Mouse (Mus musculus): ENCODE measurements around the gene Slc46a1. TPM values are rescaled to one million over a fixed set of nuclear protein-coding genes. Genes with fewer than 3 reads are reported as not detected.

The Slc46a1 gene
- polyA plus RNA-seq, 1 experiment from 2014 or later, result 18.4 TPM

- ATAC-seq (ENCODE audit: low FRiP score), result no peak
- Histone ChIP-seq H3K27me3 (no peaks in the 10 kb centered on the region), H3K4me1 (peaks cover 17% of the 10 kb centered on the region), H3K4me2 (peak overlapping the region; percentile 81), H3K9me3 (no peaks in the 10 kb centered on the region), H3K9ac (peak overlapping the region; percentile 91), H3K27ac (no peak overlapping the region), H3K4me3 (replicated peaks) (peak overlapping the region; percentile 84), H3K36me3 (replicated peaks) (peaks cover 46% of the 10 kb centered on the region)
- 82% methylated on average over 3 of the region's 3 CpGs for WGBS
Observed at GRCm38 (mm10) chr11:78513106-78513790, 47.8 kb downstream of the Slc46a1 start.

- Histone ChIP-seq H3K27ac (no peak overlapping the region), H3K36me3 (replicated peaks) (peaks cover 59% of the 10 kb centered on the region), H3K9me3 (no peaks in the 10 kb centered on the region), H3K27me3 (no peaks in the 10 kb centered on the region), H3K4me3 (replicated peaks) (no peak overlapping the region), H3K9ac (no peak overlapping the region), H3K4me1 (peaks cover 17% of the 10 kb centered on the region), H3K4me2 (no peak overlapping the region)
- WGBS, result 64% methylated on average over 2 of the region's 2 CpGs
- ATAC-seq (ENCODE audit: low FRiP score), result no peak
Observed at GRCm38 (mm10) chr11:78515549-78516325, 50.2 kb downstream of the Slc46a1 start.

- no peak for ATAC-seq (ENCODE audit: low FRiP score)
- 89% methylated on average over 10 of the region's 10 CpGs for WGBS
- H3K4me3 ChIP-seq (replicated peaks), result no peak overlapping the region
- H3K27ac ChIP-seq, result no peak overlapping the region
- no peaks in the 10 kb centered on the region for H3K27me3 ChIP-seq
- no peaks in the 10 kb centered on the region for H3K9me3 ChIP-seq
- no peak overlapping the region for H3K4me2 ChIP-seq
- H3K9ac ChIP-seq, result no peak overlapping the region
- peaks cover 91% of the 10 kb centered on the region for H3K36me3 ChIP-seq (replicated peaks)
- H3K4me1 ChIP-seq, result no peaks in the 10 kb centered on the region
Observed at GRCm38 (mm10) chr11:78518931-78519330, 53.4 kb downstream of the Slc46a1 start.

Other genes with a start within 250 kb of the Slc46a1 start
- gene Sdf2, start 220.0 kb upstream of the Slc46a1 start, polyA plus RNA-seq (2016; fragmentation: Nextera tagmentation; extraction: Ambion mirVana), result 45.1 and 48.3 TPM in 2 replicates
- 38.9 and 43.2 TPM in 2 replicates for gene Supt6, start 219.7 kb upstream of the Slc46a1 start, polyA plus RNA-seq (2016; fragmentation: Nextera tagmentation; extraction: Ambion mirVana)
- 79.8 and 93.9 TPM in 2 replicates for gene 2610507B11Rik, start 203.9 kb upstream of the Slc46a1 start, polyA plus RNA-seq (2016; fragmentation: Nextera tagmentation; extraction: Ambion mirVana)
- 0.41 and 0.52 TPM in 2 replicates for gene BC030499, start 174.9 kb upstream of the Slc46a1 start, polyA plus RNA-seq (2016; fragmentation: Nextera tagmentation; extraction: Ambion mirVana)
- 63.0 and 64.7 TPM in 2 replicates for gene Spag5, start 164.2 kb upstream of the Slc46a1 start, polyA plus RNA-seq (2016; fragmentation: Nextera tagmentation; extraction: Ambion mirVana)
- gene Aldoc, start 142.7 kb upstream of the Slc46a1 start, polyA plus RNA-seq (2016; fragmentation: Nextera tagmentation; extraction: Ambion mirVana), result 26.9 and 31.6 TPM in 2 replicates
- 58.8 and 62.5 TPM in 2 replicates for gene Pigs, start 137.3 kb upstream of the Slc46a1 start, polyA plus RNA-seq (2016; fragmentation: Nextera tagmentation; extraction: Ambion mirVana)
- 75.6 and 76.5 TPM in 2 replicates for gene Unc119, start 122.2 kb upstream of the Slc46a1 start, polyA plus RNA-seq (2016; fragmentation: Nextera tagmentation; extraction: Ambion mirVana)
- 0.06 TPM in 1 of 2 replicates, not detected in the other for gene Foxn1, start 79.1 kb upstream of the Slc46a1 start, polyA plus RNA-seq (2016; fragmentation: Nextera tagmentation; extraction: Ambion mirVana)
- not detected in 2 replicates for gene Slc13a2, start 43.5 kb upstream of the Slc46a1 start, polyA plus RNA-seq (2016; fragmentation: Nextera tagmentation; extraction: Ambion mirVana)
- 32.1 and 34.8 TPM in 2 replicates for gene Sarm1, start 32.1 kb downstream of the Slc46a1 start, polyA plus RNA-seq (2016; fragmentation: Nextera tagmentation; extraction: Ambion mirVana)
- 32.8 and 36.9 TPM in 2 replicates for gene Vtn, start 33.4 kb downstream of the Slc46a1 start, polyA plus RNA-seq (2016; fragmentation: Nextera tagmentation; extraction: Ambion mirVana)
- gene Sebox, start 37.8 kb downstream of the Slc46a1 start, polyA plus RNA-seq (2016; fragmentation: Nextera tagmentation; extraction: Ambion mirVana), result not detected in 2 replicates
- 76.8 and 79.7 TPM in 2 replicates for gene Tmem199, start 46.5 kb downstream of the Slc46a1 start, polyA plus RNA-seq (2016; fragmentation: Nextera tagmentation; extraction: Ambion mirVana)
- 161 and 169 TPM in 2 replicates for gene Poldip2, start 46.5 kb downstream of the Slc46a1 start, polyA plus RNA-seq (2016; fragmentation: Nextera tagmentation; extraction: Ambion mirVana)
- gene Tnfaip1, start 70.6 kb downstream of the Slc46a1 start, polyA plus RNA-seq (2016; fragmentation: Nextera tagmentation; extraction: Ambion mirVana), result 72.0 and 72.7 TPM in 2 replicates
- 93.8 and 97.1 TPM in 2 replicates for gene Ift20, start 70.7 kb downstream of the Slc46a1 start, polyA plus RNA-seq (2016; fragmentation: Nextera tagmentation; extraction: Ambion mirVana)
- 55.3 and 55.7 TPM in 2 replicates for gene Tmem97, start 85.1 kb downstream of the Slc46a1 start, polyA plus RNA-seq (2016; fragmentation: Nextera tagmentation; extraction: Ambion mirVana)
- gene Nlk, start 231.7 kb downstream of the Slc46a1 start, polyA plus RNA-seq (2016; fragmentation: Nextera tagmentation; extraction: Ambion mirVana), result 32.3 and 32.8 TPM in 2 replicates

All from forebrain, embryonic 12.5 days (tissue).